Mouse (Mus musculus): Measurements from ENCODE around the gene Tmem267. TPM values are rescaled to one million over a fixed set of nuclear protein-coding genes. Genes with fewer than 3 reads are reported as not detected.

The Tmem267 gene
- polyA plus RNA-seq (2015; fragmentation: Nextera tagmentation; extraction: Ambion mirVana), result 1.5 and 1.6 TPM in 2 replicates

GRCm38 (mm10) chr13:119487880-119488580 is at the start of gene Tmem267, which contains the start of gene 3110070M22Rik:
Gene Tmem267 (plus strand): TSS chr13:119488039.
Gene 3110070M22Rik (minus strand): TSS chr13:119488383.
- H3K9me3 ChIP-seq (ENCODE audit: low read length), result peaks cover 10% of the 10 kb centered on the region
- H3K27me3 ChIP-seq (ENCODE audit: insufficient read depth, low read length), result no peaks in the 10 kb centered on the region
- peak within 1 kb of the TSS; percentile 14; the same call in 1 of the 2 replicates for H3K9ac ChIP-seq (replicated peaks; ENCODE audit: low read length)
- H3K27ac ChIP-seq (ENCODE audit: low read length), result peak within 1 kb of the TSS; percentile 0; the same call in 1 of the 2 replicates
- peaks cover 31% of the 10 kb centered on the region for H3K36me3 ChIP-seq (ENCODE audit: insufficient read depth, low read length)
- H3K4me2 ChIP-seq (replicated peaks; ENCODE audit: low read depth, low read length), result peak within 1 kb of the TSS; percentile 31
- H3K4me3 ChIP-seq (ENCODE audit: low read length), result no peak within 1 kb of the TSS
- ATAC-seq (ENCODE audit: low FRiP score, low TSS enrichment), result no peak
- no peaks in the 10 kb centered on the region for H3K4me1 ChIP-seq (ENCODE audit: insufficient read depth, low read length)
- 71% methylated on average over 87 of the region's 87 CpGs for WGBS

GRCm38 (mm10) chr13:119442244-119442643 is 45.6 kb upstream of the Tmem267 start:
- H3K36me3 ChIP-seq (ENCODE audit: insufficient read depth, low read length), result peaks cover 48% of the 10 kb centered on the region
- ATAC-seq (ENCODE audit: low FRiP score, low TSS enrichment), result no peak
- 82% methylated on average over 1 of the region's 1 CpGs for WGBS
- no peak overlapping the region for H3K4me2 ChIP-seq (replicated peaks; ENCODE audit: low read depth, low read length)
- H3K9ac ChIP-seq (replicated peaks; ENCODE audit: low read length), result no peak overlapping the region
- no peaks in the 10 kb centered on the region for H3K27me3 ChIP-seq (ENCODE audit: insufficient read depth, low read length)
- H3K27ac ChIP-seq (ENCODE audit: low read length), result no peak overlapping the region
- H3K4me3 ChIP-seq (ENCODE audit: low read length), result no peak overlapping the region
- H3K4me1 ChIP-seq (ENCODE audit: insufficient read depth, low read length), result no peaks in the 10 kb centered on the region
- no peaks in the 10 kb centered on the region for H3K9me3 ChIP-seq (ENCODE audit: low read length)

GRCm38 (mm10) chr13:119453563-119453962 is 34.3 kb upstream of the Tmem267 start:
- no peak for ATAC-seq (ENCODE audit: low FRiP score, low TSS enrichment)
- H3K9ac ChIP-seq (replicated peaks; ENCODE audit: low read length), result no peak overlapping the region
- H3K27ac ChIP-seq (ENCODE audit: low read length), result no peak overlapping the region
- H3K27me3 ChIP-seq (ENCODE audit: insufficient read depth, low read length), result no peaks in the 10 kb centered on the region
- H3K4me2 ChIP-seq (replicated peaks; ENCODE audit: low read depth, low read length), result no peak overlapping the region
- H3K4me3 ChIP-seq (ENCODE audit: low read length), result no peak overlapping the region
- 93% methylated on average over 4 of the region's 4 CpGs for WGBS
- no peaks in the 10 kb centered on the region for H3K9me3 ChIP-seq (ENCODE audit: low read length)
- peaks cover 42% of the 10 kb centered on the region for H3K36me3 ChIP-seq (ENCODE audit: insufficient read depth, low read length)
- no peaks in the 10 kb centered on the region for H3K4me1 ChIP-seq (ENCODE audit: insufficient read depth, low read length)

- peaks cover 44% of the 10 kb centered on the region for H3K36me3 ChIP-seq (ENCODE audit: insufficient read depth, low read length)
Measured at GRCm38 (mm10) chr13:119455082-119455481, 32.8 kb upstream of the Tmem267 start.

GRCm38 (mm10) chr13:119456342-119456741 is 31.5 kb upstream of the Tmem267 start:
- Histone ChIP-seq H3K36me3 (ENCODE audit: insufficient read depth, low read length) (peaks cover 32% of the 10 kb centered on the region), H3K4me3 (ENCODE audit: low read length) (no peak overlapping the region), H3K9me3 (ENCODE audit: low read length) (no peaks in the 10 kb centered on the region), H3K4me1 (ENCODE audit: insufficient read depth, low read length) (no peaks in the 10 kb centered on the region), H3K27ac (ENCODE audit: low read length) (no peak overlapping the region), H3K9ac (replicated peaks; ENCODE audit: low read length) (no peak overlapping the region), H3K4me2 (replicated peaks; ENCODE audit: low read depth, low read length) (no peak overlapping the region), H3K27me3 (ENCODE audit: insufficient read depth, low read length) (no peaks in the 10 kb centered on the region)
- no peak for ATAC-seq (ENCODE audit: low FRiP score, low TSS enrichment)
- WGBS, result 91% methylated on average over 7 of the region's 7 CpGs

More at GRCm38 (mm10) chr13:119455082-119455481, 32.8 kb upstream of the Tmem267 start:
- no peak overlapping the region for H3K9ac ChIP-seq (replicated peaks; ENCODE audit: low read length)
- no peak overlapping the region for H3K4me2 ChIP-seq (replicated peaks; ENCODE audit: low read depth, low read length)
- H3K9me3 ChIP-seq (ENCODE audit: low read length), result no peaks in the 10 kb centered on the region
- no peak overlapping the region for H3K4me3 ChIP-seq (ENCODE audit: low read length)
- no peaks in the 10 kb centered on the region for H3K27me3 ChIP-seq (ENCODE audit: insufficient read depth, low read length)
- no peak overlapping the region for H3K27ac ChIP-seq (ENCODE audit: low read length)
- no peaks in the 10 kb centered on the region for H3K4me1 ChIP-seq (ENCODE audit: insufficient read depth, low read length)
- no peak for ATAC-seq (ENCODE audit: low FRiP score, low TSS enrichment)

GRCm38 (mm10) chr13:119461900-119462595 is 25.8 kb upstream of the Tmem267 start:
- Histone ChIP-seq H3K4me2 (replicated peaks; ENCODE audit: low read depth, low read length) (peak overlapping the region; percentile 62), H3K27ac (ENCODE audit: low read length) (peak overlapping the region; percentile 81), H3K36me3 (ENCODE audit: insufficient read depth, low read length) (peaks cover 13% of the 10 kb centered on the region), H3K9me3 (ENCODE audit: low read length) (no peaks in the 10 kb centered on the region), H3K27me3 (ENCODE audit: insufficient read depth, low read length) (no peaks in the 10 kb centered on the region), H3K4me3 (ENCODE audit: low read length) (peak overlapping the region; percentile 84), H3K4me1 (ENCODE audit: insufficient read depth, low read length) (peaks cover 11% of the 10 kb centered on the region), H3K9ac (replicated peaks; ENCODE audit: low read length) (peak overlapping the region; percentile 83)
- ATAC-seq (ENCODE audit: low FRiP score, low TSS enrichment), result peak; percentile 47
- 13% methylated on average over 10 of the region's 10 CpGs for WGBS

GRCm38 (mm10) chr13:119462596-119463560 is 25.0 kb upstream of the Tmem267 start, which contains the start of gene 4833420G17Rik:
Gene 4833420G17Rik (plus strand): TSS chr13:119462768.
- Histone ChIP-seq H3K36me3 (ENCODE audit: insufficient read depth, low read length) (peaks cover 20% of the 10 kb centered on the region), H3K27ac (ENCODE audit: low read length) (peak within 1 kb of the TSS; percentile 81)

GRCm38 (mm10) chr13:119476631-119477030 is 11.2 kb upstream of the Tmem267 start:
- ATAC-seq (ENCODE audit: low FRiP score, low TSS enrichment), result no peak
- H3K27me3 ChIP-seq (ENCODE audit: insufficient read depth, low read length), result no peaks in the 10 kb centered on the region
- no peak overlapping the region for H3K4me2 ChIP-seq (replicated peaks; ENCODE audit: low read depth, low read length)
- no peaks in the 10 kb centered on the region for H3K4me1 ChIP-seq (ENCODE audit: insufficient read depth, low read length)
- H3K27ac ChIP-seq (ENCODE audit: low read length), result no peak overlapping the region
- 97% methylated on average over 9 of the region's 9 CpGs for WGBS
- H3K4me3 ChIP-seq (ENCODE audit: low read length), result no peak overlapping the region
- no peaks in the 10 kb centered on the region for H3K9me3 ChIP-seq (ENCODE audit: low read length)
- no peak overlapping the region for H3K9ac ChIP-seq (replicated peaks; ENCODE audit: low read length)
- peaks cover 56% of the 10 kb centered on the region for H3K36me3 ChIP-seq (ENCODE audit: insufficient read depth, low read length)

More at GRCm38 (mm10) chr13:119462596-119463560, 25.0 kb upstream of the Tmem267 start, which contains the start of gene 4833420G17Rik:
- H3K9ac ChIP-seq (replicated peaks; ENCODE audit: low read length), result peak within 1 kb of the TSS; percentile 83
- peaks cover 11% of the 10 kb centered on the region for H3K4me1 ChIP-seq (ENCODE audit: insufficient read depth, low read length)
- H3K4me3 ChIP-seq (ENCODE audit: low read length), result peak within 1 kb of the TSS; percentile 84
- no peaks in the 10 kb centered on the region for H3K9me3 ChIP-seq (ENCODE audit: low read length)
- no peaks in the 10 kb centered on the region for H3K27me3 ChIP-seq (ENCODE audit: insufficient read depth, low read length)
- 6% methylated on average over 57 of the region's 57 CpGs for WGBS
- peak within 1 kb of the TSS; percentile 76 for H3K4me2 ChIP-seq (replicated peaks; ENCODE audit: low read depth, low read length)
- peak; percentile 97 for ATAC-seq (ENCODE audit: low FRiP score, low TSS enrichment)

- Histone ChIP-seq H3K4me2 (replicated peaks; ENCODE audit: low read depth, low read length) (no peak overlapping the region), H3K27ac (ENCODE audit: low read length) (no peak overlapping the region), H3K27me3 (ENCODE audit: insufficient read depth, low read length) (no peaks in the 10 kb centered on the region), H3K36me3 (ENCODE audit: insufficient read depth, low read length) (peaks cover 49% of the 10 kb centered on the region), H3K9ac (replicated peaks; ENCODE audit: low read length) (no peak overlapping the region), H3K4me3 (ENCODE audit: low read length) (no peak overlapping the region), H3K4me1 (ENCODE audit: insufficient read depth, low read length) (no peaks in the 10 kb centered on the region), H3K9me3 (ENCODE audit: low read length) (no peaks in the 10 kb centered on the region)
- WGBS, result 92% methylated on average over 2 of the region's 2 CpGs
- ATAC-seq (ENCODE audit: low FRiP score, low TSS enrichment), result no peak
Measured at GRCm38 (mm10) chr13:119477789-119478188, 10.1 kb upstream of the Tmem267 start.
